Mouse (Mus musculus): ENCODE data around the gene Atp5e. TPM values are rescaled to one million over a fixed set of nuclear protein-coding genes. Genes with fewer than 3 reads are reported as not detected.

Atp5e gene
- polyA plus RNA-seq, 1 experiment from 2014 or later: 828 TPM

- 69% methylated on average over 5 of the region's 5 CpGs for WGBS
Measured at GRCm38 (mm10) chr2:174473550-174473927, 9.6 kb upstream of the Atp5e start.

GRCm38 (mm10) chr2:174472818-174473549 lies 9.1 kb upstream of the Atp5e start, which contains the start of gene Prelid3b:
TSS of gene Prelid3b (minus strand) at chr2:174473081.
- Histone ChIP-seq H3K4me1 (peaks cover 12% of the 10 kb centered on the region; the same call in 1 of the 2 replicates), H3K27ac (peak within 1 kb of the TSS; percentile 77), H3K9me3 (no peaks in the 10 kb centered on the region), H3K4me3 (peak within 1 kb of the TSS; percentile 80), H3K36me3 (peaks cover 11% of the 10 kb centered on the region), H3K4me2 (replicated peaks) (peak within 1 kb of the TSS; percentile 76), H3K27me3 (no peaks in the 10 kb centered on the region), H3K9ac (peak within 1 kb of the TSS; percentile 84)
- peak; percentile 96 for ATAC-seq (ENCODE audit: insufficient number of reproducible peaks, insufficient read depth, low FRiP score, low TSS enrichment)
- WGBS: 1% methylated on average over 53 of the region's 53 CpGs

More at GRCm38 (mm10) chr2:174473550-174473927, 9.6 kb upstream of the Atp5e start:
- Histone ChIP-seq H3K4me2 (replicated peaks) (peak overlapping the region; percentile 76), H3K36me3 (peaks cover 11% of the 10 kb centered on the region), H3K27ac (peak overlapping the region; percentile 77), H3K27me3 (no peaks in the 10 kb centered on the region), H3K9me3 (no peaks in the 10 kb centered on the region), H3K4me1 (peaks cover 12% of the 10 kb centered on the region; the same call in 1 of the 2 replicates), H3K4me3 (peak overlapping the region; percentile 80), H3K9ac (peak overlapping the region; percentile 63)
- ATAC-seq (ENCODE audit: insufficient number of reproducible peaks, insufficient read depth, low FRiP score, low TSS enrichment): no peak

DNA sequence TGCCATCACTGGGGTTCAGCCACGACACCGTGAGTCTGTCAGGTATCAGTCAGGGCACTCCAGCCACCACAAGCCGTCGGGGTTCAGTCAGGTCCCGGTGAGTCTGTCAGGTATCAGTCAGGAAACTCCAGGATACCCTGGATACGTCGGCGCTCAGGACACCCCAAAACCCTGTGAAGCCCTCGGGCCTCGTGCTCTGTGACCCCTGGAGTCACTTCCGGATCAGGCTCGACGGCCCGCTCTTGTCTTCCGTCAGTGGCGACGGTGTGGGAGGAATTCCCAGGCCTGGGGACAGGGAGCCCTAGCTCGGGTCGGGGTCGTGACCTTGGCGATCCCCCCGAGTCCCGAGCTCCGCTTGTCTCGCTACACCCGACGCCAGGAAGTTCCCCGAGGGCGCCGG lies 8.5 kb upstream of the Atp5e start:
- Histone ChIP-seq H3K9ac (peak overlapping the region; percentile 84), H3K4me2 (replicated peaks) (peak overlapping the region; percentile 76), H3K4me1 (peaks cover 12% of the 10 kb centered on the region; the same call in 1 of the 2 replicates), H3K36me3 (peaks cover 13% of the 10 kb centered on the region), H3K27ac (peak overlapping the region; percentile 77; the same call in 1 of the 2 replicates), H3K9me3 (no peaks in the 10 kb centered on the region), H3K4me3 (peak overlapping the region; percentile 80), H3K27me3 (no peaks in the 10 kb centered on the region)
- peak; percentile 35; the same call in 1 of the 2 replicates for ATAC-seq (ENCODE audit: insufficient number of reproducible peaks, insufficient read depth, low FRiP score, low TSS enrichment)
- WGBS: 8% methylated on average over 30 of the region's 30 CpGs

GRCm38 (mm10) chr2:174470786-174471405 lies 7.0 kb upstream of the Atp5e start:
- H3K36me3 ChIP-seq: peaks cover 26% of the 10 kb centered on the region
- no peaks in the 10 kb centered on the region for H3K9me3 ChIP-seq
- H3K27ac ChIP-seq: no peak overlapping the region
- H3K27me3 ChIP-seq: no peaks in the 10 kb centered on the region
- H3K4me1 ChIP-seq: peaks cover 12% of the 10 kb centered on the region; the same call in 1 of the 2 replicates
- WGBS: 94% methylated on average over 7 of the region's 7 CpGs
- no peak overlapping the region for H3K4me3 ChIP-seq
- no peak for ATAC-seq (ENCODE audit: insufficient number of reproducible peaks, insufficient read depth, low FRiP score, low TSS enrichment)
- no peak overlapping the region for H3K9ac ChIP-seq
- H3K4me2 ChIP-seq (replicated peaks): no peak overlapping the region

DNA sequence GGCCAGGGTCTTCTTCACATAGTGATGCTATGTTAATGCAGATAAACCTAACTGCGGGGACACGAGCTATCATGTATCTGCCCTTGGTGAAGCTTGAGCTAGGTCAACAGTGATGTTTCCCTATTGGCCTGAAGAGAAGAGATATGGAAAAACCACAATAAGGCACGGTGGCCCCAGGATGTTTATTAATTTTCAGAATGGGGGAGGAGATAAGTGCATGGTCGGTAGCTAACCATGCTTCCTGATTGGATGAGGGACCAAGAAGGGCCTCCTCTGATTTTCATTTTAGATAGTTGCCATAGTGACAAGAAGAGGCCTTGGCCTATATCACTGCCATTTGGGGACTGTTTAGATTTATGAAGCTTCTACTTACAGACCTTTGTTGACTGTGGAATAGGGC lies 6.4 kb upstream of the Atp5e start:
- 83% methylated on average over 4 of the region's 4 CpGs for WGBS
- no peak for ATAC-seq (ENCODE audit: insufficient number of reproducible peaks, insufficient read depth, low FRiP score, low TSS enrichment)
- peaks cover 12% of the 10 kb centered on the region; the same call in 1 of the 2 replicates for H3K4me1 ChIP-seq
- H3K4me2 ChIP-seq (replicated peaks): no peak overlapping the region
- no peak overlapping the region for H3K9ac ChIP-seq
- no peak overlapping the region for H3K27ac ChIP-seq
- H3K4me3 ChIP-seq: no peak overlapping the region
- H3K9me3 ChIP-seq: no peaks in the 10 kb centered on the region
- H3K27me3 ChIP-seq: no peaks in the 10 kb centered on the region
- H3K36me3 ChIP-seq: peaks cover 32% of the 10 kb centered on the region

DNA sequence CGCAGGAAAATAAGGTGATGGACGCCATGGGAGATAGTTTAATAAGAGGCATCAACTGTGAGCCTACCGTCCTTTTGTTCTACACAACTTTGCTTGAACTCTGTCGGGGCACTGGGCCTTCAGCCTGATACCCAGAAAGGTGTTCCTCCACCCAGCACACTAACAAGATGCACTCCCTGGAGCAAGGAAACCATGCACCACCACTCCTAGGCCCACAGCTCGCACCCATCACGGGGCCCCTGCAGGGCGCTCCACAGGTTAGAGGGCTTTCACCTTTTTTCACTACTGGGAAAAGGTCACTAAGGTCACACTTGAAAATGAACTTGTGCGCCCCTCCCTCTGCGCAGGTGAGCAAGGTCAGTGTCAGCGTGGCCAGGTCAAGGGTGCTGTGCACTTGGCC lies 535 bp downstream of the Atp5e start:
- 0 out of 2 replicates have a peak overlapping the region, but pooled peaks have one; percentile 67 for H3K27ac ChIP-seq
- H3K36me3 ChIP-seq: peaks cover 46% of the 10 kb centered on the region
- H3K4me2 ChIP-seq (replicated peaks): peak overlapping the region; percentile 87
- H3K9ac ChIP-seq: peak overlapping the region; percentile 79
- H3K4me3 ChIP-seq: peak overlapping the region; percentile 87
- peak; percentile 13; the same call in 1 of the 2 replicates for ATAC-seq (ENCODE audit: insufficient number of reproducible peaks, insufficient read depth, low FRiP score, low TSS enrichment)
- H3K27me3 ChIP-seq: no peaks in the 10 kb centered on the region
- H3K4me1 ChIP-seq: 0 out of 2 replicates have a peak, but pooled peaks cover 5% of the 10 kb centered on the region
- no peaks in the 10 kb centered on the region for H3K9me3 ChIP-seq
- WGBS: 44% methylated on average over 10 of the region's 10 CpGs

GRCm38 (mm10) chr2:174459365-174459764 lies 4.5 kb downstream of the Atp5e start:
- H3K36me3 ChIP-seq: peaks cover 23% of the 10 kb centered on the region
- H3K27ac ChIP-seq: no peak overlapping the region
- H3K4me3 ChIP-seq: no peak overlapping the region
- H3K4me1 ChIP-seq: 0 out of 2 replicates have a peak, but pooled peaks cover 5% of the 10 kb centered on the region
- 80% methylated on average over 2 of the region's 2 CpGs for WGBS
- H3K4me2 ChIP-seq (replicated peaks): no peak overlapping the region
- no peaks in the 10 kb centered on the region for H3K27me3 ChIP-seq
- ATAC-seq (ENCODE audit: insufficient number of reproducible peaks, insufficient read depth, low FRiP score, low TSS enrichment): no peak
- H3K9me3 ChIP-seq: no peaks in the 10 kb centered on the region
- no peak overlapping the region for H3K9ac ChIP-seq

DNA sequence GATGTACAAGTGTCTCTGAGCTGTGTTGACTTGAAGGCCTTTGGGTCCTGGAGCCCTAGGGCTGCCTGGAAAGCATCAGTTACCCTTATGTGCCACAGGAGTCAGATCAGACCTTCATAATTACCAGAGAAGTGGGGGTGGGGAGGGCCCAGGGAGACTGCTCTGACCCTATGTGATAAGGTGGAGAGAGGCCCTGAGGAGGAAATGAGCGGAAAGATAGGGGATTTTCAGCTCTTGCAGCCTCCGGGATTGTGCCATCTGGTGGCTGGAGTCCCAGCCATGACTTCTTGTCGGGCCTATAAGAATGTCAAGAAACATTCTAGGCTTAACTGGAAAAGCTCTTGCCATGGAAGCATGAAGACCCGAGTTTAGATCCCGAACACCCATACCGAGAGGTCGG lies 10.2 kb downstream of the Atp5e start:
- H3K4me1 ChIP-seq: no peaks in the 10 kb centered on the region
- H3K4me3 ChIP-seq: no peak overlapping the region
- H3K4me2 ChIP-seq (replicated peaks): no peak overlapping the region
- no peak overlapping the region for H3K27ac ChIP-seq
- WGBS: 81% methylated on average over 7 of the region's 7 CpGs
- no peaks in the 10 kb centered on the region for H3K36me3 ChIP-seq
- H3K9me3 ChIP-seq: no peaks in the 10 kb centered on the region
- ATAC-seq (ENCODE audit: insufficient number of reproducible peaks, insufficient read depth, low FRiP score, low TSS enrichment): no peak
- H3K27me3 ChIP-seq: no peaks in the 10 kb centered on the region
- H3K9ac ChIP-seq: no peak overlapping the region

GRCm38 (mm10) chr2:174450353-174450752 lies 13.6 kb downstream of the Atp5e start, which contains the start of gene Tubb1:
TSS of gene Tubb1 (plus strand) at chr2:174450695.
- Histone ChIP-seq H3K27ac (no peak within 1 kb of the TSS), H3K36me3 (no peaks in the 10 kb centered on the region), H3K4me3 (no peak within 1 kb of the TSS), H3K4me1 (peaks cover 10% of the 10 kb centered on the region; the same call in 1 of the 2 replicates), H3K4me2 (replicated peaks) (no peak within 1 kb of the TSS), H3K27me3 (no peaks in the 10 kb centered on the region), H3K9ac (no peak within 1 kb of the TSS), H3K9me3 (no peaks in the 10 kb centered on the region)
- no peak for ATAC-seq (ENCODE audit: insufficient number of reproducible peaks, insufficient read depth, low FRiP score, low TSS enrichment)
- 79% methylated on average over 4 of the region's 4 CpGs for WGBS

DNA sequence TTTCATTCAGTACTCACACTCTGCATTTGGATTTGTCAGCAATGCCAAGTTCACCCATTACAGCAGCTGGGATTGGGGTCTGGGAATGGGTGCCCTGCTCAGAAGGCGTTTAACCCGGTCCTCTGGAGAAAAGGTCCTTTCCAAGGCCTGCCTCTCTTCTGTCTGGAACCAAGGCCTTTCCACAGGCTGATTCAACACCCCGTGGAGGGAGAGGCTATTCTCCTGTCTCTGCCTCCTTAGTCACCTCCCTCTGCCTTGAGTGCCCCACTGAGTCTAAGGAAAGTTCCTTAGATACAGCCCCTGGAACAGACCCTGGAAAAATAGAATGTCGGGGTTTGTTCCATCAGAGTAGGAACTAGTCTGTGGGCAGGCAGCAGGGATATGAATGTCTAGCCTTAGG lies 15.5 kb downstream of the Atp5e start:
- 83% methylated on average over 4 of the region's 4 CpGs for WGBS
- H3K4me1 ChIP-seq: peaks cover 10% of the 10 kb centered on the region; the same call in 1 of the 2 replicates
- H3K27me3 ChIP-seq: no peaks in the 10 kb centered on the region
- no peak overlapping the region for H3K9ac ChIP-seq
- no peak overlapping the region for H3K4me3 ChIP-seq
- no peak for ATAC-seq (ENCODE audit: insufficient number of reproducible peaks, insufficient read depth, low FRiP score, low TSS enrichment)
- H3K9me3 ChIP-seq: no peaks in the 10 kb centered on the region
- H3K27ac ChIP-seq: no peak overlapping the region
- H3K4me2 ChIP-seq (replicated peaks): no peak overlapping the region
- H3K36me3 ChIP-seq: no peaks in the 10 kb centered on the region

- no peak for ATAC-seq (ENCODE audit: insufficient number of reproducible peaks, insufficient read depth, low FRiP score, low TSS enrichment)
- no peak overlapping the region for H3K4me2 ChIP-seq (replicated peaks)
- H3K36me3 ChIP-seq: no peaks in the 10 kb centered on the region
- no peaks in the 10 kb centered on the region for H3K27me3 ChIP-seq
- no peaks in the 10 kb centered on the region for H3K9me3 ChIP-seq
- no peak overlapping the region for H3K9ac ChIP-seq
- peaks cover 14% of the 10 kb centered on the region; the same call in 1 of the 2 replicates for H3K4me1 ChIP-seq
- H3K4me3 ChIP-seq: no peak overlapping the region
- peak overlapping the region; percentile 41; the same call in 1 of the 2 replicates for H3K27ac ChIP-seq
- 54% methylated on average over 8 of the region's 8 CpGs for WGBS
Measured at GRCm38 (mm10) chr2:174446905-174447304, 17.0 kb downstream of the Atp5e start.
